Mouse (Mus musculus) left cerebral cortex, postnatal 10 days (tissue): Measurements from ENCODE around the gene Adamts4. TPM values are rescaled to one million over a fixed set of nuclear protein-coding genes. Genes with fewer than 3 reads are reported as not detected.
A peak's percentile ranks its signal among the peaks of the same experiment; 100 is the strongest.

Source experiments
- DNase-seq, 2 experiments: peaks; one replicate each; pipeline ENCODE4 v3.0.0; 2021 to 2022; ENCODE audit warnings: low spot score in 2 of 2, mixed read lengths in 1 of 2; ENCODE audit errors: extremely low spot score in 1 of 2
- intact Hi-C: fragments of 180-260 bp; cut with DNase I; formaldehyde crosslinking; loops from one replicate; pipeline ENCODE4 v1.15.1; 2025
- total RNA-seq, 2 experiments: library from RNA; stranded (reverse); gene quantifications; 2 replicates each; pipeline ENCODE4 v1.2.3; 2021

The Adamts4 gene
- total RNA-seq, 2 experiments from 2014 or later: 4.6 to 7.2 TPM

- no peak for DNase-seq
These were observed 1.6 kb upstream of the Adamts4 start for GRCm38 (mm10) chr1:171248386-171249226.

GRCm38 (mm10) chr1:171250680-171251593, 716 bp downstream of the Adamts4 start, which contains the start of gene Ndufs2:
Gene Ndufs2 (minus strand): TSS chr1:171251388.
- DNase-seq: peak in 1 of 2 experiments; percentile 48
- intact Hi-C loops: loop anchor here (5.0 to 10.0 kb wide), 2 partner anchors 139 to 356 kb away; partner anchors contain the start of gene Cfap126

More at GRCm38 (mm10) chr1:171248386-171249226, 1.6 kb upstream of the Adamts4 start:
- intact Hi-C loops: no loop called here

GRCm38 (mm10) chr1:171251594-171252324, 1.5 kb downstream of the Adamts4 start:
- intact Hi-C loops: loop anchor here (5.0 to 10.0 kb wide), 2 partner anchors 139 to 357 kb away; partner anchors contain the start of gene Cfap126
- peak in 1 of 2 experiments; percentile 61 for DNase-seq

GRCm38 (mm10) chr1:171252415-171252814, 2.2 kb downstream of the Adamts4 start:
- intact Hi-C loops: loop anchor here (5.0 to 10.0 kb wide), 2 partner anchors 140 to 358 kb away; partner anchors contain the start of gene Cfap126
- no peak for DNase-seq

GRCm38 (mm10) chr1:171256095-171256818, 6.0 kb downstream of the Adamts4 start:
- intact Hi-C loops: loop anchor here (10.0 kb wide), 1 partner anchor 361 kb away; no protein-coding TSS in a partner anchor
- no peak for DNase-seq

GRCm38 (mm10) chr1:171256937-171257548, 6.8 kb downstream of the Adamts4 start:
- DNase-seq: peak in 1 of 2 experiments; percentile 72
- intact Hi-C loops: loop anchor here (10.0 kb wide), 1 partner anchor 362 kb away; no protein-coding TSS in a partner anchor

- intact Hi-C loops: loop anchor here (10.0 kb wide), 1 partner anchor 363 kb away; no protein-coding TSS in a partner anchor
- no peak for DNase-seq
These were observed 7.6 kb downstream of the Adamts4 start for GRCm38 (mm10) chr1:171257781-171258180.

GRCm38 (mm10) chr1:171258921-171259320, 8.7 kb downstream of the Adamts4 start:
- DNase-seq: no peak
- intact Hi-C loops: loop anchor here (10.0 kb wide), 1 partner anchor 364 kb away; no protein-coding TSS in a partner anchor

GRCm38 (mm10) chr1:171260316-171260715, 10.1 kb downstream of the Adamts4 start:
- intact Hi-C loops: no loop called here

GRCm38 (mm10) chr1:171262594-171263130, 12.4 kb downstream of the Adamts4 start:
- DNase-seq: peak; percentile 84 to 89

More at GRCm38 (mm10) chr1:171260316-171260715, 10.1 kb downstream of the Adamts4 start:
- no peak for DNase-seq

GRCm38 (mm10) chr1:171263185-171263611, 13.0 kb downstream of the Adamts4 start:
- intact Hi-C loops: no loop called here
- DNase-seq: peak in 1 of 2 experiments; percentile 73

More at GRCm38 (mm10) chr1:171262594-171263130, 12.4 kb downstream of the Adamts4 start:
- intact Hi-C loops: no loop called here

GRCm38 (mm10) chr1:171263666-171264461, 13.6 kb downstream of the Adamts4 start:
- intact Hi-C loops: no loop called here
- DNase-seq: no peak

- no peak for DNase-seq
- intact Hi-C loops: no loop called here
These were observed 15.9 kb downstream of the Adamts4 start for GRCm38 (mm10) chr1:171265971-171266744.

GRCm38 (mm10) chr1:171268341-171268740, 18.1 kb downstream of the Adamts4 start:
- DNase-seq: no peak
- intact Hi-C loops: no loop called here

- DNase-seq: peak; percentile 91 to 95
- intact Hi-C loops: no loop called here
These were observed 19.8 kb downstream of the Adamts4 start, which contains the start of gene B4galt3 for GRCm38 (mm10) chr1:171269848-171270572. Gene B4galt3 (plus strand): TSS chr1:171270328.
